Mouse (Mus musculus) T-helper 17 cell (primary cell): ENCODE measurements around the gene Ogfod3.

ENCODE experiments used
- in situ Hi-C, 2 experiments: fragments of 300-600 bp; cut with MboI, MseI; formaldehyde crosslinking; loops; 1 replicate in 1 of 2; 2 replicates in 1 of 2; pipeline ENCODE4 v1.15.1; 2025; ENCODE audit warnings: high pct_unique_total_duplicates in 2 of 2

Ogfod3 gene

GRCm38 (mm10) chr11:121200781-121201180 is 3.7 kb downstream of the Ogfod3 start:
- in situ Hi-C loops: loop anchor here in 1 of 2 experiments (5.0 kb wide), 1 partner anchor 48 kb away; no protein-coding TSS in a partner anchor

GRCm38 (mm10) chr11:121199851-121200250 is 4.7 kb downstream of the Ogfod3 start:
- in situ Hi-C loops: loop anchor here in 1 of 2 experiments (5.0 kb wide), 1 partner anchor 48 kb away; no protein-coding TSS in a partner anchor

DNA sequence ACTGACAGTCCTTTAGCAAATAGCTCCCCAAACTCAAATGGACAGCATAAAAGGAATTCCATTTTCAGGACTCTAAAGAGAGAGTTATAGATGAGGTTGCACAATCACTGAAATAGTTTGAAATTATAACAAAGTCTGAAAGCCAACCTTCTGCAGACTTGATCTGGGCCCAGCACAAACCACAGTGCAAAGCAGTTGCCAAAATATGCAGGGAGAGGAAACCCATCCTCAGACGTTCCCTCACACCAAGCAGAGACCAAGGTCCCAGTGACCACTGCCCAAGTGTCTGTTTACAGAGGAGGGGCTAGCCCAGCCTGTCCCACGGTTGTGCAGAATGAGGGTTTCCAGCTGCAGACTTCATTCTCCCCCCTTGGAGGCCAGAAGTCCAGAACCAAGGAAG is 5.9 kb downstream of the Ogfod3 start:
- in situ Hi-C loops: no loop called here

DNA sequence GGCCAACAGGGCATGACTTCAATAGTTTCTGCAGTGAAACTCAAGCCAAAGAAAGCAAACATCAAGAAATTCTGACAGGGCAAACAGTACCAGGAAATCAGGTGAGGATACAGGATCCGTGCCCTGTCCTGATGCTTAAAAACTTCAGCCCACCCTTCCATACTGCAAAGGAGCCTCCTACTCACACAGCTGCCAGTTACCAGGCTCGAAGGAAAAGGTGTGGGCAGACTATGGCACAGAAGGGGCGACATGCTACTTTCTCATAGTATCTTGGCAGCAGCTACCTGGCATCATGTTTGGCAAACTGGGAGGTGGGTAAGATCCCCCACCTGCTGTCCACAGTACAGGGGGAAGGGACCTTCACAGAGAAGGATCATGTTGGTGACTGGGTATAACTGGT is 11.1 kb downstream of the Ogfod3 start:
- in situ Hi-C loops: no loop called here

DNA sequence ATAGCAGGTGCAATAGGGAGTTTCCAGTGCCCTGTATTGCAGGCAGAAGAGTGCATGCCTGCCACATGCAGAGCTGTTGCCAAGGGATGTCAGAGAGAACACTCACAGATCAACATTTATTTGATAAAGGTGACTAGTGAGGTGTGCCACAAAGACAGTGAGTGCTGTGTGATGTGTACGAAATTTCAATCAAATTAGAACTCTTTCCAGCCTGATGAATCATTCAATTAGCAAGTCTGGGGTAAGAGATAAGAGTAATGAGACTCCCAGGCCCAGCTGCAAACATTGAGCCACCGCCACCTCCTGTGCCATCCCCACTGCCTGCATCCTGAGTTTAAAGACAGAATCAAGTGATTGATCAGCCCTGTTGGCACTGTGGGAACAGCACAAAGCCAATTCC is 11.8 kb downstream of the Ogfod3 start:
- in situ Hi-C loops: no loop called here

DNA sequence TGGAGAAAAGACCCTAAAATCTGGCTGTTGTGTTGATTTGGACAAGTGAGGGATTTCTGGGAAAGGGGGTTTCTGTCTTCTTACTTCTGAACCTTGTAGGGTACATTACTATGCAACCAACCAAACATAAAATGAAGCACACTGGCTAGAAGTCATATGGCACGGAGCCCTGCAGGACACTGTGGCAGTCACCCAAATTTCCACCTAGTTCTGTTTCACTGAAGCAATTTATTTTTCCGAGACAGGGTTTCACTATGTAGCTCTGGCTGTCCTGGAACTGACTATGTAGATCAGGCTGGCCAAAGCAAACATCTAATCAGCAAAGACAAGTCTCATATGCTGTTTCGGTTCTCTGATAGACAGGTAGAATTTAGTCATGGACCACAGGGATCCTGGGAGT is 14.8 kb downstream of the Ogfod3 start:
- in situ Hi-C loops: no loop called here

GRCm38 (mm10) chr11:121176285-121177270 is 27.9 kb downstream of the Ogfod3 start:
- in situ Hi-C loops: no loop called here

DNA sequence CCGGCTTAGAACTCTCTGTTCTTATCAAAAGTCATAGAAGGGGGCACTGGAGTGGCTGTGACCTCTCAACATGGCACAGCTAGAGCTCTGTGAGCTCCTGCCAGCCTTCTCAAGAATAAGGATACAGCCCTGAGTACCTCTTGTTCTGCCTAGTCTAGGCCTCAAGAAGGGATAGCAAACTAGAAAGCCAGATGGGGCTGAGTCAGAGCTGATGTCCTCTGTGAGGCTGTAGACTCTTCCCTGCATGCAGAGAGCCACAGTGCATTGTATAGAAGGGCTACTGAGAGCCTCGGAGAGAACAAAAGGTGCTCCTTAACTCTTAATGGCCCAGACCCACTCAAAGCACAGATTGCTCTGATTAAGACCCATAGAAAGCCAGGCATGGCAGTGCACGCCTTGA is 30.3 kb downstream of the Ogfod3 start:
- in situ Hi-C loops: no loop called here

- in situ Hi-C loops: no loop called here
These were observed 31.3 kb downstream of the Ogfod3 start for GRCm38 (mm10) chr11:121173203-121173602.

GRCm38 (mm10) chr11:121163751-121164150 is 40.8 kb downstream of the Ogfod3 start:
- in situ Hi-C loops: no loop called here

- in situ Hi-C loops: no loop called here
These were observed 43.7 kb downstream of the Ogfod3 start for GRCm38 (mm10) chr11:121160636-121161346.

DNA sequence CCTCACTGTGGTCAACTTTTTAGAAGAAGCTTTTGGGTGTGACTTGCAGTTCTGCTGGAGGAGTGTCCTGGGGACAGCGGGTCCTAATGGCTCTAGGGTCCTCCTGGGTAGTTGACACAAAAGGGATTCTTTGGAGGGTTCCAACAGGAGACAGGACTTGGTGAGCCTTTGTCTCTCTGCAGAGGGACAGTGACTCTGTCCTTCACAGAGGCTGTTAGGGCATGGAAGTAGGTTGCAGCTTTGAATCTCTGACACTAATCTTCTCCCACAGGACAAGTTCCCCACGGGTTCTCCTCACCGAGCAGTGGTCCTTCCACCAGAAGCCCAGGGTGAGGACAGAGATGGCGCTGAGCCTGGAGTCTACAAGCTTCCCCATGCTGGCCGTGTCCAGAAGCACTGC is 44.5 kb downstream of the Ogfod3 start, which contains the start of gene Uts2r:
Gene Uts2r (plus strand): TSS at position 301 of the 400 bp plus-strand sequence.
- in situ Hi-C loops: no loop called here

DNA sequence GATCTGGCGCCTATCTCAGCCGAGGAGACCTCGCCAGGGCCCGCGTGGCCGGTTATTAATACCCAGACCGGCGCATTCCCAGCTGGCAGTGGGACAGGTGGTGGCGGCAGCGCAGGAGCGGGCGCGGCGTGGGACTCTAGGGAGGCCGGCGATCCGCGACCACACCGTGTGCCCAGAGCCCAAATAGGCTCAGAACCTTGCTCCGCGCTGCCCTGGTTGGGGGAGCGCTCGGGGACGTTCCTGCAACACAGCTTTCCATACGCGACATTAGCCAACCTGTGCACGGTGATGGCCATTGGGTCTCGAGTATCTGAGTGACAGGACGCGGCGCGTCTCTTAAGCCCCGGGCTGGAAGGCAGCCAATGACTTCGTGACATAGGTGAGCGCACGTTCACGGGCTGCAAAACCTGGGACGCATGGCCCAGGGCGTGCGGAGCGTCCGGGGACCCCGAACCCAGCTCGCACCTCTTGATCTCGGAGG is 48.1 kb downstream of the Ogfod3 start:
- in situ Hi-C loops: no loop called here

DNA sequence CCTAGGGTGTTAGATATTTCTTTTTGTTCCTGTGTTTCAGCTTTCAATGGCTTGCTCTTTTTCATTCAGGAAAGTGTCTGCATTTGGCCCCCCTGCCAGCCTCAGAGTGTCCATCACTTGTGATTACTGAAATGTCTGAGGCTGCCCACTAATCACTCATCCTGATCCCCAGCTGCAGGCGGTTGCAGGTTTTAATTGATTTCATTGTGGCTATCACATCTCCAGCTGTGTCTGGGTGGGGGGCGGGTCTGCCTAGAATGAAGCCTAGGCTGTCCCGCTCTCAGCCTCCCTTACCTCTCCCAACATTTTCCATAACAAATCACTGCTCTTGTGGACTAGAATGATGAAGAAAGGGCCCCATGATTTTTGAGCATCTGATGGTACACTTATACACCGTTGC is 50.3 kb downstream of the Ogfod3 start:
- in situ Hi-C loops: loop anchor here in 1 of 2 experiments (5.0 kb wide), 1 partner anchor 48 kb away; the partner anchor contains the start of genes Hexdc and Ogfod3

GRCm38 (mm10) chr11:121148193-121148592 is 56.3 kb downstream of the Ogfod3 start:
- in situ Hi-C loops: no loop called here

DNA sequence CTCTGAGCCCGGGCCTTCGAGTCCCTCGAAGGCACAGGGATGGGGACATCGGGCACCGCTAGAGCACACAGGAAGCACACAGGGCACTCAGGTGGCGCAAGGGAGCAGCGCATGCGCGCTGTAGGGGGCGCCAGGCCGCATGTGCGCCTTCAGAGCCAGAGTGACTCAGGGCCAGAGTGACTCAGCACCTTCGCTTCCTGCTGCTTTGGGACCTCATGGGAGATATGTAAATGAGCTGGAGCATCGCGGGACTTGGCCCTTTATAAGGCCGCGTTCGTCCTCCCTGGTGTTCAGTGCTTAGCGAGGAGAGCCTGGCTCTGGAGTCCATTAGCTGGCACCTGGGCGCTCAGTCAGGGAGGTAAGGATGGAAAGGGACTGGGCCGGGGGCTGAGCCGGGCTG is 58.6 kb downstream of the Ogfod3 start, which contains the start of gene Tex19.1:
Gene Tex19.1 (plus strand): TSS at position 279 of the 400 bp plus-strand sequence.
- in situ Hi-C loops: no loop called here

DNA sequence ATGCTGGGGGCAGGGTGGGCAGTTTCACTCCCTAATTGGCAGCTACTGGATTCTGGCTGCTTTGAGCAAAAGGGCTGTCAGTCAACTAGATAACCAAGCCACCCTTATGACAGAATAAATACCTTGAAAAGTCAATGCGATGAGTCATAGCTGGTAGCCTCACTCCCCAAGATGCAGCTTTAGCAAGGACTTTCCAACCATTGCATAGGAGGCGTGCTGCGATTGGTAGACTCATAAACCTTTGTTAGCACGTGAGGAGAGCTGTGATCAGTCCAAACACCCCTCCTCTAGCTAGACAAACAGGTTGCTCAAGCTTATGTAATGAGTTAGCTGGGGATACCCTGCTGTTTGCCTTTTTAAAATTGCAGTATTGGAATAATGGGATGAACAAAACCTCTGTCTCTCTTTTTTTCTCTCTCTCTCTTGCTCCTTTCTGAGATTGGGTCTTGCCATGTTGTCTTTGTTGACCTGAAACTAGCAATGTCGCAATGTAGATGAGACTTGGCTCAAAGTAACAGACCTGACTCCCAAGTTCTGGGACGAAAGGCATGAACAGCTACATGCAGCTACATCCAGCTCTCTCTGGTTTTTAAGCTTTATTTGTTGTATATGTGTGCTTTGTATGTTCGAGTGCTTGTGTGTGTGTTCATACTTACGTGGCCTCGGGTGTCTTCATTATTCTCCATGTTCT is 61.0 kb downstream of the Ogfod3 start:
- in situ Hi-C loops: no loop called here

- in situ Hi-C loops: loop anchor here in 1 of 2 experiments (10.0 kb wide), 1 partner anchor 1614 kb away; no protein-coding TSS in a partner anchor
These were observed 65.8 kb downstream of the Ogfod3 start for GRCm38 (mm10) chr11:121138732-121139131.

GRCm38 (mm10) chr11:121137682-121138081 is 66.8 kb downstream of the Ogfod3 start:
- in situ Hi-C loops: loop anchor here in 1 of 2 experiments (10.0 kb wide), 1 partner anchor 1613 kb away; no protein-coding TSS in a partner anchor

GRCm38 (mm10) chr11:121134600-121134999 is 69.9 kb downstream of the Ogfod3 start:
- in situ Hi-C loops: loop anchor here in 1 of 2 experiments (10.0 kb wide), 1 partner anchor 1610 kb away; no protein-coding TSS in a partner anchor

GRCm38 (mm10) chr11:121129616-121130015 is 74.9 kb downstream of the Ogfod3 start:
- in situ Hi-C loops: loop anchor here in 1 of 2 experiments (10.0 kb wide), 1 partner anchor 1605 kb away; no protein-coding TSS in a partner anchor
